Mouse (Mus musculus) heart, embryonic 12.5 days (tissue): ENCODE measurements around the gene Palld. TPM values are rescaled to one million over a fixed set of nuclear protein-coding genes. Genes with fewer than 3 reads are reported as not detected.

Source experiments
- ATAC-seq: fragments of 200-750 bp; cut with Nextera tagmentation; 2 replicates; pipeline ENCODE4 v1.8.0; 2017; ENCODE audit warnings: moderate TSS enrichment, moderate library complexity; ENCODE audit not compliant: insufficient number of reproducible peaks, low FRiP score
- H3K27ac ChIP-seq: fragments of 300-500 bp; sonication (generic); 2 replicates; pipeline ENCODE4 v1.5.1; 2016; ENCODE audit warnings: mild to moderate bottlenecking, moderate library complexity; ENCODE audit not compliant: poor library complexity, severe bottlenecking
- H3K27me3 ChIP-seq: fragments of 300-500 bp; sonication (generic); replicated peaks from 2 replicates; pipeline ENCODE4 v1.6.1; 2016; ENCODE audit warnings: mild to moderate bottlenecking, moderate library complexity
- H3K36me3 ChIP-seq: fragments of 300-500 bp; sonication (generic); 2 replicates; pipeline ENCODE4 v1.6.1; 2016; ENCODE audit warnings: mild to moderate bottlenecking, moderate library complexity
- H3K4me1 ChIP-seq: fragments of 300-500 bp; sonication (generic); replicated peaks from 2 replicates; pipeline ENCODE4 v1.6.1; 2016; ENCODE audit warnings: mild to moderate bottlenecking
- H3K4me2 ChIP-seq: fragments of 300-500 bp; sonication (generic); 2 replicates; pipeline ENCODE4 v1.6.1; 2016; ENCODE audit warnings: mild to moderate bottlenecking, moderate library complexity
- H3K4me3 ChIP-seq: fragments of 300-500 bp; sonication (generic); 2 replicates; pipeline ENCODE4 v1.5.1; 2016; ENCODE audit warnings: mild to moderate bottlenecking
- H3K9ac ChIP-seq: fragments of 300-500 bp; sonication (generic); 2 replicates; pipeline ENCODE4 v1.6.1; 2016; ENCODE audit warnings: mild to moderate bottlenecking, moderate library complexity
- H3K9me3 ChIP-seq: fragments of 300-500 bp; sonication (generic); replicated peaks from 2 replicates; pipeline ENCODE4 v1.6.1; 2016; ENCODE audit warnings: mild to moderate bottlenecking, moderate library complexity
- WGBS: fragments of 180-500 bp; shearing (Covaris S2); methylation state at CpG from one replicate; pipeline ENCODE4 v1.1.7; 2016; 5-methylcytosine and 5-hydroxymethylcytosine counted together
- polyA plus RNA-seq: library from polyadenylated mRNA; unstranded; fragments of >200 nt; fragmentation: Nextera tagmentation; extraction: Ambion mirVana; gene quantifications from 2 replicates; pipeline ENCODE4 v1.2.1, GENCODE M21; 2016

The Palld gene
- polyA plus RNA-seq, 1 experiment from 2014 or later = 208 TPM

GRCm38 (mm10) chr8:61475251-61475673 lies 427.2 kb downstream of the Palld start:
- H3K4me2 ChIP-seq = no peak overlapping the region
- 67% methylated on average over 6 of the region's 6 CpGs for WGBS
- no peaks in the 10 kb centered on the region for H3K4me1 ChIP-seq
- no peaks in the 10 kb centered on the region for H3K27me3 ChIP-seq
- no peak overlapping the region for H3K27ac ChIP-seq
- no peak for ATAC-seq
- no peaks in the 10 kb centered on the region for H3K36me3 ChIP-seq
- H3K4me3 ChIP-seq = no peak overlapping the region
- H3K9me3 ChIP-seq = no peaks in the 10 kb centered on the region
- no peak overlapping the region for H3K9ac ChIP-seq

- H3K4me2 ChIP-seq = no peak overlapping the region
- no peak overlapping the region for H3K27ac ChIP-seq
- H3K36me3 ChIP-seq = no peaks in the 10 kb centered on the region
- ATAC-seq = no peak
- WGBS = 71% methylated on average over 4 of the region's 4 CpGs
- no peaks in the 10 kb centered on the region for H3K9me3 ChIP-seq
- H3K4me3 ChIP-seq = no peak overlapping the region
- no peaks in the 10 kb centered on the region for H3K27me3 ChIP-seq
- no peaks in the 10 kb centered on the region for H3K4me1 ChIP-seq
- H3K9ac ChIP-seq = no peak overlapping the region
These were observed 432.3 kb downstream of the Palld start for GRCm38 (mm10) chr8:61470213-61470612.

- no peaks in the 10 kb centered on the region for H3K27me3 ChIP-seq
- H3K36me3 ChIP-seq = no peaks in the 10 kb centered on the region
- no peak overlapping the region for H3K9ac ChIP-seq
- WGBS = 82% methylated on average over 3 of the region's 3 CpGs
- H3K4me3 ChIP-seq = no peak overlapping the region
- H3K4me2 ChIP-seq = no peak overlapping the region
- ATAC-seq = no peak
- H3K4me1 ChIP-seq = no peaks in the 10 kb centered on the region
- no peaks in the 10 kb centered on the region for H3K9me3 ChIP-seq
- H3K27ac ChIP-seq = no peak overlapping the region
These were observed 435.0 kb downstream of the Palld start for GRCm38 (mm10) chr8:61467553-61467815.

- 86% methylated on average over 15 of the region's 15 CpGs for WGBS
- Histone ChIP-seq H3K9me3 (no peaks in the 10 kb centered on the region), H3K9ac (no peak overlapping the region), H3K4me1 (no peaks in the 10 kb centered on the region), H3K27me3 (no peaks in the 10 kb centered on the region), H3K4me2 (no peak overlapping the region), H3K36me3 (no peaks in the 10 kb centered on the region), H3K27ac (no peak overlapping the region), H3K4me3 (no peak overlapping the region)
- no peak for ATAC-seq
These were observed 435.6 kb downstream of the Palld start for GRCm38 (mm10) chr8:61466696-61467552.

GRCm38 (mm10) chr8:61464393-61464792 lies 438.1 kb downstream of the Palld start:
- no peak overlapping the region for H3K27ac ChIP-seq
- no peaks in the 10 kb centered on the region for H3K4me1 ChIP-seq
- no peaks in the 10 kb centered on the region for H3K27me3 ChIP-seq
- WGBS = 58% methylated on average over 2 of the region's 2 CpGs
- no peaks in the 10 kb centered on the region for H3K36me3 ChIP-seq
- ATAC-seq = no peak
- no peak overlapping the region for H3K4me2 ChIP-seq
- H3K4me3 ChIP-seq = no peak overlapping the region
- H3K9me3 ChIP-seq = no peaks in the 10 kb centered on the region
- H3K9ac ChIP-seq = no peak overlapping the region

GRCm38 (mm10) chr8:61462221-61462620 lies 440.3 kb downstream of the Palld start:
- H3K9me3 ChIP-seq = no peaks in the 10 kb centered on the region
- no peak overlapping the region for H3K9ac ChIP-seq
- H3K27ac ChIP-seq = no peak overlapping the region
- H3K4me3 ChIP-seq = no peak overlapping the region
- H3K4me1 ChIP-seq = no peaks in the 10 kb centered on the region
- no peaks in the 10 kb centered on the region for H3K27me3 ChIP-seq
- H3K36me3 ChIP-seq = no peaks in the 10 kb centered on the region
- no peak for ATAC-seq
- no peak overlapping the region for H3K4me2 ChIP-seq
- WGBS = 83% methylated on average over 5 of the region's 5 CpGs

Other genes starting within 250 kb of the Palld start
- gene Ddx60, start 25.4 kb upstream of the Palld start, polyA plus RNA-seq = 2.0 and 2.6 TPM in 2 replicates
- not detected in 2 replicates for gene Anxa10, start 220.5 kb upstream of the Palld start, polyA plus RNA-seq